Mouse (Mus musculus): Measurements from ENCODE around the gene 1810009A15Rik.

GRCm38 (mm10) chr19:8844371-8845129 lies 44.1 kb upstream of the 1810009A15Rik start:
- TF ChIP-seq FLI1 (IDR thresholded peaks at IDR 0.05; ENCODE audit: low read length), result no peak
- no peak for TF ChIP-seq GATA1 (IDR thresholded peaks at IDR 0.05; ENCODE audit: borderline replicate concordance, low read length)

Measured in megakaryocyte, embryonic 14.5 days (primary cell).